Mouse (Mus musculus) natural killer cell, adult 2 months (primary cell): ENCODE measurements around the gene Atrip.
A peak's percentile ranks its signal among the peaks of the same experiment; 100 is the strongest.

ENCODE experiments used
- DNase-seq, 2 experiments: peaks; one replicate each; pipeline ENCODE4 v3.0.0; 2022; ENCODE audit warnings: low spot score in 2 of 2

Atrip gene

DNA sequence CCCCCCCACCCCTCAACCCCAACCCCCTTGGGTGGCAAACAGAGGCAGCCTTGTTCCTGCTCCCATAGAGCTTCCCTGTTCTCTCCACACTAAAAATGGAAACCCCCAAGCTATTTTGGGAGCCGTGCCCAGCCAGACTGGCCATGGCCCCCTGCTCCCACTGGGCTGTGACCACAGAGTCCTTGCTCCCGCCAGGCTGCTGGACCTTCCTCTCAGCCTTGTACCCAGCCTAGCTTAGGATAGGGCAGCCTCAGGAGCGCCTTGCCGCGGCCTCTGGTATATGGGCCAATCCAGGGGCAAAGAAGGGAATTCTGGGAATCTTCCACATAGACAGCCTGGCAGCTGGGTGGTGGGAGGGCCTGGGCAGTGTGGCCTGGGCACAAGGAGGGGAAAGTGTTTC lies 23.9 kb upstream of the Atrip start:
- DNase-seq: no peak

DNA sequence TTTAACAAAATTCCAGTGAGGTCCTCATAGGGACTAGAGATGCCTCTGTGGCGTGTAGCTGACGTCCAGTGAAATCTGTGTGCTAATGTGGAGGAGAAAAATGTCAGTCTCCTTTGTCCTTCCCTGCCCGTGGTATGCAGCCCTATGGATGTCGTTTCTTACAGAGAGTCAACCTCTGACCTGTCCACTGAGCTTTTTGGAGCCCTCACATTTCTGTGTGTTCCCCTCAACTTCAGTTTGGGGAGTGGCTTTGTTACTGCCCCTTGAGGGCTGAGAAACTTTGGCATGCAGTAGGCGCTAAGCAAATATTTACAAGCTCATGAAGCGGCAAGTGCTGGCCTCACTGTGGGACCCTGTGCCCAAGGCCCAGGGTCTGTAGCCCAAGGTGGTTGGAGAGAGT lies 23.4 kb upstream of the Atrip start:
- DNase-seq: no peak

- no peak for DNase-seq
These were observed 22.9 kb upstream of the Atrip start for GRCm38 (mm10) chr9:109096856-109097255.

DNA sequence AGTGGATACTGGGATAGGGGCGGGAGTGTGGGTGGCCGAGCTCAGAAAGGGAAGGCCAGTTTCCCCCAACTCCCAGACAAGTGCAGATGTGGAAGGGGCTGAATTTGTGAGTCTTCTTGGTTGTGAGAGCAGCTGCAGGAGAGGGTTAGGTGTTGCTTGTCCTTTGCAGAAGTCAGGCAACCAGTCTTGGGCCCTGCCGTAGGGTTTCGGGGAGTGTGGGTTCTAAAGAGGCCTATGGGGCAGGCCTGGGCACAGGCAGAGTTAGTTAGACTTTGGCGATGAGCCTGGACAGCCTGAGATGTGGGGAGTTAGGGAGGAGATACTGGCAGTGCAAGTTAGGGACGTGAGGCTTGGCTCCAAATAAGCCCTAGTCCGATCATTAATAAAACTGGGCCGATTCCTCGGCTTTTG lies 22.3 kb upstream of the Atrip start:
- DNase-seq: no peak

- DNase-seq: peak; percentile 21 to 41
These were observed 21.4 kb upstream of the Atrip start, which contains the start of gene Plxnb1 for GRCm38 (mm10) chr9:109095137-109095982. TSS of gene Plxnb1 (plus strand) at chr9:109095389.

GRCm38 (mm10) chr9:109094553-109095136 lies 20.7 kb upstream of the Atrip start:
- DNase-seq: no peak

GRCm38 (mm10) chr9:109093786-109094552 lies 20.0 kb upstream of the Atrip start:
- DNase-seq: no peak

DNA sequence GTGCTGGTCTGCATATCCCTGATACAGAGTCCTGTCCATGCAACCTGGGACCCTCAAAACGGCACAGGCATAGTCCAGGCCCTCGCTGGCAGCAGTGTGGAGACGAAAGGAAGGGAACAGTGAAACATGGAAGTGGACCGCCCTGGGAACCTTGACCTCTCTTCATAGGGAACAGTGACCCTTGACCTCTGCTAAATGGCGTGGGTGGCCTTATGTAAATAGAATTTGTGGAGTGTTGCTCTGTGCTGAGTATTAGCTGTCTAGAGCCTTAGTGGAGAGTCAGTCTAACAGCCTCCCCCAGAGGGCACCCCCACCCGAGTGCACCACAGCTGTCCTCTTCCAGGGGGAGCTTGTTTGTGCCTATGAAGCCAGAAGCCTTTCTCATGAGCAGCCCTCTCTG lies 18.9 kb upstream of the Atrip start:
- no peak for DNase-seq

GRCm38 (mm10) chr9:109091802-109092201 lies 17.9 kb upstream of the Atrip start:
- DNase-seq: no peak

GRCm38 (mm10) chr9:109090446-109090845 lies 16.5 kb upstream of the Atrip start:
- no peak for DNase-seq

GRCm38 (mm10) chr9:109087987-109088386 lies 14.1 kb upstream of the Atrip start:
- no peak for DNase-seq

DNA sequence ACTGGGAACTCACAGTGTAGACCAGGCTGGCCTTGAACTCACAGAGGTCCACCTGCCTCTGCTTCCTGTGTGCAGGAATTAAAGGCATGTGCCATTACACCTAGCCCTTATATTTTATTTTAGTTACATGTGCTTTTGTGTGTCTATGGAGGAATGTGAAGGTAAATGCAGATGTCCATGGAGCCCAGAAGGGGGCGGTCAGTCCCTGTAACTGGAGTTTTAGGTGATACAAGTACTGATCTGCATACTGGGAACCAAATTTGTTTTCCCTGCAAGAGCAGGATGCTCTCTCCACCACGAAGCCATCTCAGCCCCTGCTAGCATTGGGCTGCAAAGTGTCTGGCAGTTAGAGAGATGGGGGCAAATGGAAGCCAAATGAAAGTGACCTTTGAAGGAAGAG lies 11.0 kb upstream of the Atrip start:
- DNase-seq: no peak

- DNase-seq: peak; percentile 78 to 83
These were observed 8.3 kb upstream of the Atrip start, which contains the start of the genes Ccdc51 and Tma7 for GRCm38 (mm10) chr9:109082124-109082800. TSS of gene Ccdc51 (plus strand) at chr9:109082493. TSS of gene Tma7 (minus strand) at chr9:109082587.

DNA sequence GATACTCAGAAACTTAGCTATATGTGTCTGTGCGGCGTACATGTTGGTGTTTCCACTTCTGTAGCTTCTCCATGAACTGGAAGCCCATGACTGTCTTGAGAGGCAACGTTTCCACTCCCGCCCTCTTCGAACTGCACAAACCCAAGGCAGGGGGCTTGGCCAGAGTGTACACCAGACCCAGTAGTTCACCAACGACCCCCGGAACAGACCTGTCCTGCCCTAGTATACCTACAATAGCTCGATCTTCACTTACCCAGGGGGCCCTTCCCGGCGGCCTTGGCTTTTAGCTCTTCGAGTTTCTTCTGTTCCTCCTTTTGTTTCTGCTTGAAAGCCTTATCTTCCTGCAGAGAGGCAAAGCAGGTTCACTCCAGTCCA lies 7.8 kb upstream of the Atrip start:
- no peak for DNase-seq

- no peak for DNase-seq
These were observed 6.6 kb upstream of the Atrip start for GRCm38 (mm10) chr9:109080516-109080915.

- DNase-seq: no peak
These were observed 5.7 kb downstream of the Atrip start for GRCm38 (mm10) chr9:109068095-109068735.

DNA sequence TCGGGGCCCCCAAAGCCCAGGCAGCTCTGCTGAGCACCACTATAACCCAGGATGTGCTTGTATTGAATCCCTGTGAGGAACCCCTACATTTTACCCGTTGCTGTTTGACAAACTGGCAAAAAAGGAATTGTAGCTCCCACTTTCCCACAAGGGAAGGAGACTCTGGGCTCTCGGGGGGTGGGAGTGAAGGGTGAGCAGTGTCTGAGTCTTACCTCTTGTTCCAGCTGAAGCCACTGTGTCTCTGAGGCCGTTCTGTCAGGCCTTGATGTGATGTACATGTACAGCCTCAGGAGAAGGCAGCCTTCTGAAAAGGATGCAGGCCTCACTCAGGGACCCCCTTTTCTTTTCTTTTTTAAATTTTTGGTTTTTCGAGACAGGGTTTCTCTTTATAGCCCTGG lies 13.0 kb downstream of the Atrip start:
- no peak for DNase-seq

DNA sequence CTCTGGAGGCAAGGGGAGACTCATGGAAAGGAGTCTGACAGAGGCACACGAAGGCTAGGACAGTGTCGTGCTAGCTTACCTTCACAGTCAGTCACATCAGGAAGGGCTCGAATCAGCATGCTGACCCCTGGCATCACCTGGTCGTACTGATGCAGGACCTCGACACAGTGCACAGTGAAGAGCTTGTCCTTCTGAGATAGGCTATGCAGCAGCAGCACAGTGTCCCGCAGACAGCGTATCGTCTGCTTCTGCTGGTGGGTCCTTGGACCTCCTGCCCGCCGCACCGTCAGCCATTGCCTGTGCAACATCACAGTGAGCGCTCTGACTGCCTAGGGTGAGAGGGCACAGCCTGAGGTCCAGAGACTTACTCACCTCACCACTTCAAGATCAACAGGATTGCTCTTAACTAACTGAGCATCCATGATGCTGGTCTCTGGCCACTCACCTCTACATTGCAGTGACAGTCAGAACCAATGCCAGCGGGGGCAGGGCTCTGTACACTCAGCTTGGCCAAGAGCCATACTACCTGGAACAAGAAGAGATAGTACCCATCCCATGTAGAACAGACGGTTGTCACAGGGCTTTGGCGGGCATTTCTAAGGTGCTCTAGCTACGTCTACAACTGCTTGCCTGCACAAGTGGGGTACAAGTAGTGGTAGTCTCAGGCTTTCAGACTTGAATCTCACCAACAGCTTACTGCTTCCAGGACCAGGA lies 13.6 kb downstream of the Atrip start:
- no peak for DNase-seq

- peak; percentile 87 to 90 for DNase-seq
These were observed 14.6 kb downstream of the Atrip start, which contains the start of gene Trex1 for GRCm38 (mm10) chr9:109059136-109059903. TSS of gene Trex1 (minus strand) at chr9:109059734.
